Mouse (Mus musculus) spleen, adult 2 months (tissue): ENCODE data around the gene Agbl1.

ENCODE experiments used
- CTCF ChIP-seq: fragments of 200-500 bp; IDR thresholded peaks from 2 replicates; pipeline ENCODE4 v1.5.1; 2011; ENCODE audit warnings: mild to moderate bottlenecking, inconsistent platforms; ENCODE audit not compliant: insufficient read depth, insufficient read length, insufficient replicate concordance; ENCODE audit errors: extremely low read depth
- POLR2A ChIP-seq: fragments of 200-500 bp; IDR thresholded peaks from 2 replicates; pipeline ENCODE4 v1.6.1; 2011; ENCODE audit warnings: low read depth, low read length, inconsistent platforms

GRCm38 (mm10) chr7:76780446-76780845 is 550.8 kb downstream of the Agbl1 start:
- TF ChIP-seq POLR2A (no peak), CTCF (no peak)
